Mouse (Mus musculus): ENCODE measurements around the gene Cxcr5. TPM values are rescaled to one million over a fixed set of nuclear protein-coding genes. Genes with fewer than 3 reads are reported as not detected.

Gene Cxcr5
- polyA plus RNA-seq, 1 experiment = not detected

GRCm38 (mm10) chr9:44478959-44479605, 82.6 kb downstream of the Cxcr5 start:
- no peak overlapping the region for H3K27ac ChIP-seq (ENCODE audit: insufficient read depth, low read length)
- peak overlapping the region; percentile 82 for H3K4me3 ChIP-seq (ENCODE audit: low read depth, low read length)
- peaks cover 2% of the 10 kb centered on the region for H3K4me1 ChIP-seq (ENCODE audit: control insufficient read depth, insufficient read depth, low read length)
- TF ChIP-seq POLR2A (IDR thresholded peaks at IDR 0.05; ENCODE audit: insufficient read depth, low read length) (no peak), CTCF (IDR thresholded peaks at IDR 0.05; ENCODE audit: low read depth, low read length) (no peak), EP300 (IDR thresholded peaks at IDR 0.05; ENCODE audit: insufficient read depth, low read depth, low read length) (no peak)
- H3K27me3 ChIP-seq (ENCODE audit: control insufficient read depth, insufficient read depth, low read length, poor library complexity, severe bottlenecking) = no peaks in the 10 kb centered on the region
- peak overlapping the region; percentile 82 for H3K9ac ChIP-seq (ENCODE audit: low read depth, poor library complexity, severe bottlenecking)
- no peaks in the 10 kb centered on the region for H3K36me3 ChIP-seq (ENCODE audit: control insufficient read depth, insufficient read depth, low read length, poor library complexity, severe bottlenecking)
- no peaks in the 10 kb centered on the region for H3K9me3 ChIP-seq (replicated peaks; ENCODE audit: control insufficient read depth, insufficient read depth, low read length, poor library complexity, severe bottlenecking)

- peaks cover 2% of the 10 kb centered on the region for H3K4me1 ChIP-seq (ENCODE audit: control insufficient read depth, insufficient read depth, low read length)
- H3K27ac ChIP-seq (ENCODE audit: insufficient read depth, low read length) = no peak overlapping the region
- no peaks in the 10 kb centered on the region for H3K36me3 ChIP-seq (ENCODE audit: control insufficient read depth, insufficient read depth, low read length, poor library complexity, severe bottlenecking)
- no peak for TF ChIP-seq CTCF (IDR thresholded peaks at IDR 0.05; ENCODE audit: low read depth, low read length)
- no peak for TF ChIP-seq POLR2A (IDR thresholded peaks at IDR 0.05; ENCODE audit: insufficient read depth, low read length)
- 0 out of 2 replicates have a peak, but pooled peaks have one; percentile 63 for TF ChIP-seq EP300 (IDR thresholded peaks at IDR 0.05; ENCODE audit: insufficient read depth, low read depth, low read length)
- H3K9ac ChIP-seq (ENCODE audit: low read depth, poor library complexity, severe bottlenecking) = peak overlapping the region; percentile 82
- H3K4me3 ChIP-seq (ENCODE audit: low read depth, low read length) = peak overlapping the region; percentile 68
- no peaks in the 10 kb centered on the region for H3K9me3 ChIP-seq (replicated peaks; ENCODE audit: control insufficient read depth, insufficient read depth, low read length, poor library complexity, severe bottlenecking)
- no peaks in the 10 kb centered on the region for H3K27me3 ChIP-seq (ENCODE audit: control insufficient read depth, insufficient read depth, low read length, poor library complexity, severe bottlenecking)
Measured at GRCm38 (mm10) chr9:44478229-44478921, 83.3 kb downstream of the Cxcr5 start.

GRCm38 (mm10) chr9:44477339-44478228, 84.1 kb downstream of the Cxcr5 start:
- H3K9me3 ChIP-seq (replicated peaks; ENCODE audit: control insufficient read depth, insufficient read depth, low read length, poor library complexity, severe bottlenecking) = no peaks in the 10 kb centered on the region
- no peaks in the 10 kb centered on the region for H3K27me3 ChIP-seq (ENCODE audit: control insufficient read depth, insufficient read depth, low read length, poor library complexity, severe bottlenecking)
- TF ChIP-seq CTCF (IDR thresholded peaks at IDR 0.05; ENCODE audit: low read depth, low read length) = peak; percentile 43
- 0 out of 2 replicates have a peak, but pooled peaks have one; percentile 33 for TF ChIP-seq EP300 (IDR thresholded peaks at IDR 0.05; ENCODE audit: insufficient read depth, low read depth, low read length)
- no peak for TF ChIP-seq POLR2A (IDR thresholded peaks at IDR 0.05; ENCODE audit: insufficient read depth, low read length)
- peaks cover 2% of the 10 kb centered on the region for H3K4me1 ChIP-seq (ENCODE audit: control insufficient read depth, insufficient read depth, low read length)
- peak overlapping the region; percentile 68 for H3K4me3 ChIP-seq (ENCODE audit: low read depth, low read length)
- no peaks in the 10 kb centered on the region for H3K36me3 ChIP-seq (ENCODE audit: control insufficient read depth, insufficient read depth, low read length, poor library complexity, severe bottlenecking)
- no peak overlapping the region for H3K9ac ChIP-seq (ENCODE audit: low read depth, poor library complexity, severe bottlenecking)
- no peak overlapping the region for H3K27ac ChIP-seq (ENCODE audit: insufficient read depth, low read length)

GRCm38 (mm10) chr9:44475936-44476335, 85.7 kb downstream of the Cxcr5 start:
- Histone ChIP-seq H3K9ac (ENCODE audit: low read depth, poor library complexity, severe bottlenecking) (no peak overlapping the region), H3K4me3 (ENCODE audit: low read depth, low read length) (no peak overlapping the region), H3K36me3 (ENCODE audit: control insufficient read depth, insufficient read depth, low read length, poor library complexity, severe bottlenecking) (no peaks in the 10 kb centered on the region), H3K27ac (ENCODE audit: insufficient read depth, low read length) (no peak overlapping the region), H3K9me3 (replicated peaks; ENCODE audit: control insufficient read depth, insufficient read depth, low read length, poor library complexity, severe bottlenecking) (no peaks in the 10 kb centered on the region), H3K4me1 (ENCODE audit: control insufficient read depth, insufficient read depth, low read length) (no peaks in the 10 kb centered on the region), H3K27me3 (ENCODE audit: control insufficient read depth, insufficient read depth, low read length, poor library complexity, severe bottlenecking) (no peaks in the 10 kb centered on the region)
- peak; percentile 11 for TF ChIP-seq CTCF (IDR thresholded peaks at IDR 0.05; ENCODE audit: low read depth, low read length)
- TF ChIP-seq EP300 (IDR thresholded peaks at IDR 0.05; ENCODE audit: insufficient read depth, low read depth, low read length) = no peak

- Histone ChIP-seq H3K9me3 (replicated peaks; ENCODE audit: control insufficient read depth, insufficient read depth, low read length, poor library complexity, severe bottlenecking) (no peaks in the 10 kb centered on the region), H3K4me1 (ENCODE audit: control insufficient read depth, insufficient read depth, low read length) (no peaks in the 10 kb centered on the region), H3K27me3 (ENCODE audit: control insufficient read depth, insufficient read depth, low read length, poor library complexity, severe bottlenecking) (no peaks in the 10 kb centered on the region), H3K4me3 (ENCODE audit: low read depth, low read length) (no peak overlapping the region), H3K36me3 (ENCODE audit: control insufficient read depth, insufficient read depth, low read length, poor library complexity, severe bottlenecking) (no peaks in the 10 kb centered on the region), H3K27ac (ENCODE audit: insufficient read depth, low read length) (no peak overlapping the region), H3K9ac (ENCODE audit: low read depth, poor library complexity, severe bottlenecking) (no peak overlapping the region)
- TF ChIP-seq POLR2A (IDR thresholded peaks at IDR 0.05; ENCODE audit: insufficient read depth, low read length) (no peak), EP300 (IDR thresholded peaks at IDR 0.05; ENCODE audit: insufficient read depth, low read depth, low read length) (no peak), CTCF (IDR thresholded peaks at IDR 0.05; ENCODE audit: low read depth, low read length) (no peak)
Measured at GRCm38 (mm10) chr9:44474327-44474726, 87.3 kb downstream of the Cxcr5 start.
